Mouse (Mus musculus) cerebellum, adult 2 months (tissue): ENCODE measurements at regions not wholly inside any gene's neighbourhood (a gene's known extent, or its start where the extent isn't known, plus 50 kb on each side); places are given as distances from the start of the nearest gene placed in this dataset.

Source experiments
- CTCF ChIP-seq: fragments of 200-500 bp; IDR thresholded peaks from 2 replicates; pipeline ENCODE4 v1.5.1; 2011; ENCODE audit warnings: low read depth, mild to moderate bottlenecking, control low read depth, low read length, moderate library complexity, borderline replicate concordance; ENCODE audit not compliant: insufficient read depth
- POLR2A ChIP-seq: fragments of 200-500 bp; IDR thresholded peaks from 2 replicates; pipeline ENCODE4 v1.6.1; 2011; ENCODE audit warnings: low read length, control low read depth, borderline replicate concordance; ENCODE audit not compliant: insufficient read depth

DNA sequence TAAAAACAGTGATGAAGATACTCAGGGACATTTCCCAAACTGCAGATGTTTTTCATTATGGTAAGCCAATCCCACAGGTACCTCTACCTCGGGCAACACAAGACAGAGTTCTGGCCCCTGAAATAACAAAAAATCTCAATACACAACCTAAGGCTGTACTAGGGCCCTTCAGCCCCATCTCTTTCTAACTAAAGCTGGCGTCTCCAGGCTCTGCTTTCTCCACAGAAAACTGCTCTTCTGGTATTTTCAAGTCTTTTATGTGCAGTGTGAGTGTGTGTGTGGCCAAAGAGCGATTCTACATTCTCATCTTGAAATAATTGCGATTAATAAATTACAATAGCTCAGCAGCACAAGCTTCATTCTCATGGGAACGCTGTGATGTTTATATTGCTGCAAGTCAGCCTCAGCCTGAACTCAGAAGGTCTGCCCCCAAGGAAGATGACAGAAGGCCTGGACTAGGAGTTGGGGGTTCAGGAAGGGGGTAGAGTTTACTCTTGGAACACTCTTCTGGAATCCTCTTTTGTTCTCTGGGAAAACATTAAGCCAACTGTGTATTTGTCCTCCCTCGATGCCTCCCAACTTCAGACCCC, 173.5 kb downstream of the Nuf2 start:
- TF ChIP-seq CTCF (no peak), POLR2A (no peak)
